Comparison of ENCODE assay signal across 8 mouse cellular contexts in genomic region chr15:14051872-14052271, GRCm38 (mm10).
DNase-seq lines count a peak whose midpoint lies in the region; ATAC-seq lines count a peak whose summit lies in the region.

No protein-coding gene starts in this region.

- peak; percentile 3 to 5 for DNase-seq in heart, postnatal 14 days
- no peak for DNase-seq in heart, postnatal 25 days (ENCODE audit: low spot score)
- peak; percentile 20 to 31 for DNase-seq in right cerebral cortex, adult 2 months (ENCODE audit: low spot score in 2 of 2)
- DNase-seq in right cerebral cortex, postnatal 36 days (ENCODE audit: low spot score in 2 of 2): no peak
- peak; percentile 37 to 40 for DNase-seq in kidney, postnatal 4 days
- peak; percentile 41 for DNase-seq in right cerebral cortex, postnatal 4 days
- no peak for DNase-seq in adrenal gland, adult 18-20 months (ENCODE audit: low spot score in 2 of 2)

- no peak for ATAC-seq in granulocyte monocyte progenitor cell, adult 5-6 weeks (replicated peaks; ENCODE audit: poor library complexity, severe bottlenecking)

- intact Hi-C loops in heart, postnatal 14 days (cut with DNase I): loop anchor here (5.0 kb wide), 1 partner anchor 920 kb away; no protein-coding TSS in a partner anchor
- intact Hi-C loops in heart, postnatal 25 days (cut with DNase I): loop anchor here (10.0 kb wide), 1 partner anchor 917 kb away; no protein-coding TSS in a partner anchor

Comparison
In these comparisons a context has a peak if more than half of its experiments do, and no peak if none do; other contexts are left out.
1. DNase-seq: peak in heart, postnatal 14 days (2 of 2), right cerebral cortex, adult 2 months (2 of 2), kidney, postnatal 4 days (2 of 2) and right cerebral cortex, postnatal 4 days (single experiment); none in heart, postnatal 25 days (single experiment), right cerebral cortex, postnatal 36 days (0 of 2) and adrenal gland, adult 18-20 months (0 of 2).